Mouse (Mus musculus): Measurements from ENCODE around the gene Gm10721.
"Not testable (repeated sequence)": the region's sequence is repeated elsewhere in the genome, so short reads cannot be mapped to it uniquely, and the experiment has no call there.

GRCm38 (mm10) chr9:3022316-3023008 is 9.5 kb downstream of the Gm10721 start:
- TF ChIP-seq CTCF (IDR thresholded peaks at IDR 0.05; ENCODE audit: insufficient read depth, low read length); POLR2A (IDR thresholded peaks at IDR 0.05; ENCODE audit: borderline replicate concordance, extremely low read depth, low read depth, low read length): not testable (repeated sequence)
